In the genomic region with DNA sequence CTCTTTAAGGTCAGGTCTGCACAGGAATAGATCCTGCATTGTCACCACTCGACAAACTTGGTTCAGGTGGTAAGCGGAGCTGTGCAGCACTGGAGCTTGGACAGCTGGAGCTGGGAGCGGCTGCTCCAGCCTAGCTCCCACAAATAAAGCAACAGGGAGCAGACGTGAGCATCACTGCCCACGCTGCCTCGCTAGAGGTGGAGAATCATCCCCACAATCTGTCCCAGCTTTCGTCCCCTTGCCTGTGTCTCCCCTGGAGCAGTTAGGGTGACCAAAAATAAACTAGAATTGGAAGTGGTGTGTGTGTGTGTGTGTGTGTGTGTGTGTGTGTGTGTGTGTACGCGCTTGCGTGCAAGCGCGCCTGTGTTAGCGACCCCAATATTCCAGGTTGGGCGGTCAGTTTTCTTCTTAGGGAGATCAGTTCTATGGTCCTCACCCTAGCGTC, we compare ENCODE assay signal across 8 mouse cellular contexts. TPM values are rescaled to one million over a fixed set of nuclear protein-coding genes. Genes with fewer than 3 reads are reported as not detected.
DNase-seq lines count a peak whose midpoint lies in the region; ATAC-seq lines count a peak whose summit lies in the region.

No protein-coding gene starts in this region.

- no peak for DNase-seq in kidney, adult 11 months
- DNase-seq in cerebellum, postnatal 36 days = peak; percentile 20 to 41
- DNase-seq in left cerebral cortex, adult 18-20 months (ENCODE audit: low spot score in 2 of 2) = peak; percentile 51 to 77
- DNase-seq in spleen, adult 18-20 months = no peak
- DNase-seq in ovary, postnatal 14 days (ENCODE audit: low spot score) = no peak

- H3K4me2 ChIP-seq in kidney, embryonic 16.5 days (replicated peaks; ENCODE audit: low read depth, low read length) = peak overlapping the region; percentile 85
- peak overlapping the region; percentile 98 for H3K4me2 ChIP-seq in heart, embryonic 14.5 days (ENCODE audit: low read length)
- peak overlapping the region; percentile 56 for H3K4me2 ChIP-seq in midbrain, embryonic 16.5 days (ENCODE audit: low read length)

- H3K27ac ChIP-seq in kidney, embryonic 16.5 days (ENCODE audit: low read length) = no peak overlapping the region
- H3K27ac ChIP-seq in heart, embryonic 14.5 days (replicated peaks in 1 of 2; ENCODE audit: control insufficient read depth in 1 of 2, insufficient read depth in 1 of 2, low read depth in 2 of 2, low read length in 2 of 2) = no peak overlapping the region
- peak overlapping the region; percentile 98 for H3K27ac ChIP-seq in midbrain, embryonic 16.5 days (ENCODE audit: low read length)

- no peaks in the 10 kb centered on the region for H3K9me3 ChIP-seq in kidney, embryonic 16.5 days (ENCODE audit: low read length)
- H3K9me3 ChIP-seq in heart, embryonic 14.5 days (ENCODE audit: control insufficient read depth, low read length) = no peaks in the 10 kb centered on the region
- H3K9me3 ChIP-seq in midbrain, embryonic 16.5 days (replicated peaks; ENCODE audit: control insufficient read depth, low read length, poor library complexity, severe bottlenecking) = no peaks in the 10 kb centered on the region

- no peaks in the 10 kb centered on the region for H3K27me3 ChIP-seq in kidney, embryonic 16.5 days (ENCODE audit: insufficient read depth, low read length)
- H3K27me3 ChIP-seq in heart, embryonic 14.5 days (ENCODE audit: control insufficient read depth, insufficient read depth, low read length) = no peaks in the 10 kb centered on the region
- no peaks in the 10 kb centered on the region for H3K27me3 ChIP-seq in midbrain, embryonic 16.5 days (ENCODE audit: control insufficient read depth, insufficient read depth, low read depth, low read length)

- peak; percentile 50 for ATAC-seq in kidney, embryonic 16.5 days (ENCODE audit: low FRiP score, low TSS enrichment)
- ATAC-seq in heart, embryonic 14.5 days (ENCODE audit: insufficient number of reproducible peaks, insufficient read depth, low FRiP score, low read depth) = no peak
- peak; percentile 75 for ATAC-seq in midbrain, embryonic 16.5 days

- WGBS in kidney, embryonic 16.5 days = 3% methylated on average over 15 of the region's 15 CpGs
- WGBS in heart, embryonic 14.5 days = 7% methylated on average over 15 of the region's 15 CpGs
- WGBS in midbrain, embryonic 16.5 days = 2% methylated on average over 15 of the region's 15 CpGs

- peak overlapping the region; percentile 77 for H3K9ac ChIP-seq in kidney, embryonic 16.5 days (replicated peaks; ENCODE audit: low read length)
- peak overlapping the region; percentile 75 for H3K9ac ChIP-seq in heart, embryonic 14.5 days (ENCODE audit: low read length)
- H3K9ac ChIP-seq in midbrain, embryonic 16.5 days (ENCODE audit: low read depth, low read length) = peak overlapping the region; percentile 97

- H3K4me3 ChIP-seq in kidney, embryonic 16.5 days (ENCODE audit: low read length) = peak overlapping the region; percentile 67
- H3K4me3 ChIP-seq in heart, embryonic 14.5 days (ENCODE audit: control insufficient read depth in 1 of 2, insufficient read depth in 1 of 2, low read depth in 1 of 2, low read length in 2 of 2) = peak overlapping the region; percentile 58 to 86
- peak overlapping the region; percentile 89 for H3K4me3 ChIP-seq in midbrain, embryonic 16.5 days (ENCODE audit: low read depth, low read length)

- no peaks in the 10 kb centered on the region for H3K36me3 ChIP-seq in kidney, embryonic 16.5 days (ENCODE audit: insufficient read depth, low read length)
- no peaks in the 10 kb centered on the region for H3K36me3 ChIP-seq in heart, embryonic 14.5 days (ENCODE audit: control insufficient read depth, insufficient read depth, low read length)
- no peaks in the 10 kb centered on the region for H3K36me3 ChIP-seq in midbrain, embryonic 16.5 days (ENCODE audit: control insufficient read depth, insufficient read depth, low read length)

- 0 out of 2 replicates have a peak, but pooled peaks cover 5% of the 10 kb centered on the region for H3K4me1 ChIP-seq in kidney, embryonic 16.5 days (ENCODE audit: insufficient read depth, low read length)
- peaks cover 0 to 8% of the 10 kb centered on the region in 2 experiments; a peak in 1 of 4 replicates for H3K4me1 ChIP-seq in heart, embryonic 14.5 days (ENCODE audit: control insufficient read depth in 2 of 2, insufficient read depth in 2 of 2, low read length in 2 of 2)
- H3K4me1 ChIP-seq in midbrain, embryonic 16.5 days (ENCODE audit: control insufficient read depth, insufficient read depth, low read length) = peaks cover 14% of the 10 kb centered on the region

RNA-seq across cellular contexts. Expression of a gene that starts 1.0 kb away (rescaled TPM):
- 2.2 and 2.6 TPM in 2 replicates for polyA plus RNA-seq in kidney, embryonic 16.5 days (2015; fragmentation: Nextera tagmentation; extraction: Ambion mirVana)
- polyA plus RNA-seq in heart, embryonic 14.5 days (2014; fragmentation: Nextera tagmentation; extraction: Ambion mirVana) = 1.3 and 1.4 TPM in 2 replicates
- total RNA-seq in left cerebral cortex, adult 18-20 months (2021) = 10 to 100 TPM; 71.4 to 86.4 TPM
- polyA plus RNA-seq in midbrain, embryonic 16.5 days (2015; fragmentation: Nextera tagmentation; extraction: Ambion mirVana) = 4.6 and 5.2 TPM in 2 replicates

Comparison
In these comparisons a context has a peak if more than half of its experiments do, and no peak if none do; other contexts are left out.
1. DNase-seq: peak in cerebellum, postnatal 36 days (2 of 2) and left cerebral cortex, adult 18-20 months (2 of 2); none in kidney, adult 11 months (single experiment), spleen, adult 18-20 months (0 of 2) and ovary, postnatal 14 days (single experiment).
2. Peak in every context shown above with its lines, with median percentiles within 50 percentile points of each other: H3K4me2 ChIP-seq, H3K4me3 ChIP-seq and H3K9ac ChIP-seq.